Mouse (Mus musculus) forebrain, embryonic 10.5 days (tissue): ENCODE measurements around the gene Mecr. TPM values are rescaled to one million over a fixed set of nuclear protein-coding genes. Genes with fewer than 3 reads are reported as not detected.
A peak's percentile ranks its signal among the peaks of the same experiment; 100 is the strongest.

Experiments
- DNase-seq: peaks from one replicate; pipeline ENCODE4 v3.0.0-alpha.2; 2017; ENCODE audit warnings: low spot score; ENCODE audit errors: extremely low spot score
- H3K27ac ChIP-seq: fragments of 300-500 bp; sonication (generic); 2 replicates; pipeline ENCODE4 v1.5.1; 2016; ENCODE audit warnings: mild to moderate bottlenecking
- H3K27me3 ChIP-seq: fragments of 300-500 bp; sonication (generic); 2 replicates; pipeline ENCODE4 v1.6.1; 2016; ENCODE audit warnings: mild to moderate bottlenecking; ENCODE audit not compliant: poor library complexity, severe bottlenecking
- H3K36me3 ChIP-seq: fragments of 300-500 bp; sonication (generic); replicated peaks from 2 replicates; pipeline ENCODE4 v1.6.1; 2016; ENCODE audit warnings: mild to moderate bottlenecking, moderate library complexity
- H3K4me1 ChIP-seq: fragments of 300-500 bp; sonication (generic); 2 replicates; pipeline ENCODE4 v1.6.1; 2016
- H3K4me3 ChIP-seq: fragments of 300-500 bp; sonication (generic); 2 replicates; pipeline ENCODE4 v1.5.1; 2016; ENCODE audit warnings: mild to moderate bottlenecking, moderate library complexity
- H3K9me3 ChIP-seq: fragments of 300-500 bp; sonication (generic); 2 replicates; pipeline ENCODE4 v1.6.1; 2016; ENCODE audit warnings: mild to moderate bottlenecking, moderate library complexity
- WGBS: fragments of 180-500 bp; shearing (Covaris S2); methylation state at CpG from one replicate; pipeline ENCODE4 v1.1.7; 2016; 5-methylcytosine and 5-hydroxymethylcytosine counted together
- polyA plus RNA-seq: library from polyadenylated mRNA; unstranded; fragments of >200 nt; fragmentation: Nextera tagmentation; extraction: Ambion mirVana; gene quantifications from 2 replicates; pipeline ENCODE4 v1.2.1, GENCODE M21; 2016

Mecr gene
- polyA plus RNA-seq, 1 experiment from 2014 or later, result 60.2 TPM

DNA sequence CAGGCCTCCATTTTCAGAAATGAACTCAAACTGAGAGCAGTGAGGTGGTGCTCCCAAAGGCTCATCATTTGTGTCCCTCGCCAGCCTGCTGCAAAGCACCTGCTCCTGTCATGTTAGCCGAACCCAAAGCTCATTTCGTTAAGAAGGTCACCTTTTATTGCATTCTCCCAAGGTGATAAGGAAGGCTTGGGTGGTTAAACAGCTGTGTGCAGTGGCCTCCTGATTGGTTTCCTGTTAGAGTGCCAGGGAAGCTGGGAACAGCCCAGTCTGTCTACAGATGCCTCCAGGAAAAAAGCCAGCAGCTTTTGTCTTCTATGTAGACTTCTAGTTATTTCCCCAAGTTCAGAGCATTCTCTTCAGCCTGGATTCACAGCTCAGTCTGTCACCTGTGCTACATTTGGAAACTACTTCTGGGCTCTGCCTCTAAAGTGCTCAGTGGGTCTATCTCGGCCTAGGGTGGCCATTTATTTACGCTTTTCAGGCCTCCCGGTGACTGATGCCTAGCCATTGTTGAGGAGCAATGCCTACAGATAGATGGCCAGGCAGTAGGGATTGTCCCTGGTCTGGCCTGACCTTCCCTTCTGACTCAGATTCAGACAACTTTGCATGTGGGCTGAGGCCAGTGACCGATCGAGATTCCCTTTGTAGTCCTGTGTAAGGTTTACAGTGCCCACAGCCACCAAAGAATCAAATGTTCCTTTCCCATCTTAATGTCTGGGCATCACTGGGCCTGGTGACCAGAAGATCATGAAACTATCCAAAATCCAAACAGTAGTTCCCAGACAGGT lies 2.9 kb downstream of the Mecr start:
- Histone ChIP-seq H3K27ac (no peak overlapping the region), H3K4me1 (peaks cover 60% of the 10 kb centered on the region), H3K9me3 (no peaks in the 10 kb centered on the region), H3K4me3 (no peak overlapping the region), H3K27me3 (peaks cover 11% of the 10 kb centered on the region), H3K36me3 (peaks cover 19% of the 10 kb centered on the region)
- no peak for DNase-seq
- WGBS, result 88% methylated on average over 8 of the region's 8 CpGs

DNA sequence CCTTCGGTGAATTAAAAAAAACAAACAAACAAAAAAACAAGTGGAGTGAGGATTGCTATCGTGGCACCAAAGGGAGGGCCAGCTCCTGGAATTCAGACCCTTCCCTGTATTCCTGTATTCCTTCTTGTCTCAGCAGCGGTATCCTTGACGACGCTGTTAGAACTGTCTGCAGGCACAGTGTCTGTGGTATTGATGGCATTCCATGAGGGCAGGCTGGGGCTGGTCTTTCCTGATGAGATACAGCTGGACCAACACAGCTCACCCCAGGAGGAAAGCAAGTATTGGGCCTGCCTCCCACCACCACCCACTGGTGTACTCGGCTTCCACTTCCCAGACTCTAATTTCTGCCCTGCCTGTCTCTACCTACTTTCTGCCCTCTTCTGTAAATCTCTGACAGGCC lies 4.8 kb downstream of the Mecr start:
- no peak overlapping the region for H3K4me3 ChIP-seq
- no peak for DNase-seq
- peaks cover 19% of the 10 kb centered on the region for H3K36me3 ChIP-seq

DNA sequence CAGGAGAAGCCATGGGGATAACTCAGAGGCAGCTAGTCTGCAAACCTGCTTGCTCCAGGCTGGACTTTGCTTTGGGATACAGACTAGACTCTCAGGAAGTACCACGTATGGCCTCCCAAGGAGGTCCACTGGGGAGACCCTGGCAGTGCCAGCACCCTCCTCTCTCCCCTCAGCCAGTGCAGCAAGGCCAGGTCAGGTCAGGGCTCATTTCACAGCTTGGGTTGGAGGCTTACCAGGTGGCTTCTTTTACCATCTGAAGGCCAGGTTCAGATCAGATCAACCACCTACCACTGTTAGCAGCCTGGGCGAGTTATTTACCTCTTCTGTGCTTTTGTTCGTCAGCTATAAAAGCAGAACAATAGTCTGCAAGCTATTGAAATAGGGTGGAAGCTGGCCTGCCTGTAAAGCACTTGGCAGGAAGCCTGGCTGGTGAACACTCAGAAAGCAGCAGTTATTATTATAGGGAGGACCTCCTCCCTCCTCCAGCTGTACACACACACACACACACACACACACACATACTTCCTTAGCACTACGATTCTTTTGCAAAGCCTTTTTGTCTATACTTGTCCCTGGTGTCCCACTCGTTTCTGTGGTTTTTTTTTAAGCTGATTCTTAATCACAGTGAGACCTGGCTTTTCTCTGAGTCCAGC lies 6.8 kb downstream of the Mecr start:
- no peak for DNase-seq
- Histone ChIP-seq H3K4me1 (peaks cover 40% of the 10 kb centered on the region), H3K9me3 (no peaks in the 10 kb centered on the region), H3K4me3 (no peak overlapping the region), H3K27me3 (no peaks in the 10 kb centered on the region), H3K27ac (peak overlapping the region; percentile 54), H3K36me3 (peaks cover 19% of the 10 kb centered on the region)
- WGBS, result 57% methylated on average over 5 of the region's 5 CpGs

More for the DNA sequence above, 4.8 kb downstream of the Mecr start:
- no peaks in the 10 kb centered on the region for H3K27me3 ChIP-seq
- 76% methylated on average over 6 of the region's 6 CpGs for WGBS
- peaks cover 57% of the 10 kb centered on the region for H3K4me1 ChIP-seq
- H3K9me3 ChIP-seq, result no peaks in the 10 kb centered on the region
- H3K27ac ChIP-seq, result peak overlapping the region; percentile 44; the same call in 1 of the 2 replicates

DNA sequence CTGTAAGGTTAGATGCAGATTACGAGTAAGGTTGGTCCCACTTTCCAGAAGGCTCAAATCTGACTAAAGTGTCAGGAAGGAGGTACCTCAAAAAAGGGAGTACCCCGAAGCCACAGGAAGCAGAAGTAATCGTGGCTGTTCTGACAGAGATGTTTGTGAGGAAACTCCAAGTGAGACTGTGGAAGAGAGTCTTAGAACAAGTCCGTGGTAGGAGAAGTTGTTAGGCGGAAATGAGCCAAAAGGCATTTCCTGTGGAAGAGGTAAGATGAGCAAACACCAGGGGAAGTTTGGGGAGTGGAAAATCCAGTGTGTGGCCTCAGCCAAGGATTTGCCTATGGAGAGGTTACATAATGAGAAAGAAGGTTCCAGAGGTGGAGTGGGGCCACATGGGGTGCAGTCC lies 11.7 kb downstream of the Mecr start:
- no peak overlapping the region for H3K4me3 ChIP-seq
- H3K36me3 ChIP-seq, result peaks cover 30% of the 10 kb centered on the region
- H3K4me1 ChIP-seq, result peaks cover 14% of the 10 kb centered on the region
- no peak overlapping the region for H3K27ac ChIP-seq
- no peaks in the 10 kb centered on the region for H3K27me3 ChIP-seq
- no peaks in the 10 kb centered on the region for H3K9me3 ChIP-seq
- WGBS, result 88% methylated on average over 5 of the region's 5 CpGs
- DNase-seq, result no peak

DNA sequence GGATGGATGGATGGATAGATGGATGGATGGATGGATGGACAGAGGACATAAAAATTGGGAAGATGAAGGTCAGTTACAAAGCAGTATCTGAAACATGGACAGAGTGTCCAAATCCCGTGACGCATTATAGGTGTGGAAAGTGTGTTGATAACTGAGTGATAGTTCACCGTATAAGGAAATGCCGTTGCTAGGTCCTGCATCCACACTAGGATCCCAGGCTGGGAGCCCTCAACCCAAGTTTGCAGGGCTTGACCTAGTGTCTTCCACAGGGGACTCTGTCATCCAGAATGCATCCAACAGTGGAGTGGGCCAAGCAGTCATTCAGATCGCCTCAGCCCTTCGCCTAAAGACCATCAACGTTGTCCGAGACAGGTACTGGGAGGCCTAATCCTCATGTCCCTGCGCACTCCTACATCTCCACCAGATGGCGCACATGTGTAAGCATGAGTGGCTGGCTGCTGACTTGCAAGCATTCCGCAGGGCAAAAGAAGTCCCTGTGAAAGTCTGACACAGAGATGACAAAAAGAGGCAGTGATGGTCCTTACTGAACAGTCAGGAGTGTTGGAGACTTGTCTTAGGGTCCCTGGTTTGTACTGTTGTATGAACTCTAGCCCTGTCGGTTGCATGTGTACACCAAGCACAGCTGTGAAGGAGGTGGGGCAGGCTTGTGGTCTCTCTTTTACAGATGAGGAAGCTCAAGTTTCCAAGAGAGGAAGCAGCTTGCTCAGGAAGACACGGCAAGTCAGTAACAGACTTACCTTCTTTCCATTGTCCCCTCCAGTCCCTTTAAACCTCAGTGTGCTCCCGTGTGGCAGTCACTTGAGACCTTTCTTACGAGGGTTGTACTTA lies 17.4 kb downstream of the Mecr start:
- peak; percentile 71 for DNase-seq
- Histone ChIP-seq H3K9me3 (no peaks in the 10 kb centered on the region), H3K27ac (no peak overlapping the region), H3K4me1 (no peaks in the 10 kb centered on the region), H3K36me3 (peaks cover 82% of the 10 kb centered on the region), H3K4me3 (no peak overlapping the region), H3K27me3 (no peaks in the 10 kb centered on the region)
- WGBS, result 55% methylated on average over 15 of the region's 15 CpGs

DNA sequence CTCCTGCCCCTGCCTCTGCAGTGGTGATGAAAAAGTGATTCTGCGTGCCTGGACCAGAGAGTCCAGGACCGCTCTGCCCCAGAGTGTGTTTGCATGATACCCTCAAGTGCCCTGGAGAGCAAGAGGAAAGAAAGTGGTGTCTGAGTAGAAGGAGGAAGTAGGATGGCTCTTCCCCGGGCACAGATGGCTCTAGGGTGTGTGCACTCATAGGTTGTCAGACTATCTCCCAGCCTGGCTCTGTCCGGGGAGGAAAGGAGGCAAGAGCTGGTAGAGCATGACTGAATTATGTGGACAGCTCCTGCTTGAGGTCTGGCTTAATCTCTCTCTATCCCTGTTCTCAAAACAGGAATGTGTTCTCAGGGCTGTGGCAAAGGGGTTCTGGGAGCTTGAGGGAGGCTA lies 18.1 kb downstream of the Mecr start:
- no peak for DNase-seq
- Histone ChIP-seq H3K9me3 (no peaks in the 10 kb centered on the region), H3K36me3 (peaks cover 83% of the 10 kb centered on the region), H3K4me3 (no peak overlapping the region), H3K27ac (no peak overlapping the region), H3K4me1 (no peaks in the 10 kb centered on the region), H3K27me3 (no peaks in the 10 kb centered on the region)
- WGBS, result 89% methylated on average over 4 of the region's 4 CpGs

DNA sequence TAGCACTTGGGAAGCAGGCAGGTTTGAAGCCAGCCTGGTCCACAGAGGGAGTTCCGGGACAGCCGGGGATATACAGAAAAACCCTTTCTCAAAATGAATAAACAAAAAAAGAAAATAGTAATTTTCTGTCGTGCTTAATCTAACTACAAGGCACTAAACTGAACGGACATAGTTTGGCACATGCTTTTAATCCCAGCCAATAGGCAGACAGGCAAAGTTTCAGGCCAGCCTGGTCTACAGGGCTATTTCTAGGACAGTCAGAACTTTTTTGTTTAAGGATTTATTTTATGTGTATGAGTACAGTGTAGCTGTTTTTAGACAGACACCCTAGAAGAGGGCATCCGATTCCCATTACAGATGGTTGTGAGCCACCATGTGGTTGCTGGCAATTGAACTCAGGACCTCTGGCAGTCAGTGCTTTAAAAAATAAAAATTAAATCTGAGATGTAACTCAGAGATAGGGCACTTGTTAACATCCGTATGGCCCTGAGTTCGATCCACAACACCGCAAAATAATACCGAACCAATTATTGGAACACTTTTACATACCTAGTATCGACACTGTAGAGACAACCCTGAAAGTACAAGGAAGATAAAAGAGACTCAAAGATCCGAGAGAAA lies 29.5 kb downstream of the Mecr start:
- Histone ChIP-seq H3K4me1 (peaks cover 40% of the 10 kb centered on the region), H3K36me3 (peaks cover 25% of the 10 kb centered on the region), H3K27ac (peak overlapping the region; percentile 100), H3K4me3 (peak overlapping the region; percentile 96), H3K27me3 (no peaks in the 10 kb centered on the region), H3K9me3 (no peaks in the 10 kb centered on the region)
- no peak for DNase-seq
- 13% methylated on average over 11 of the region's 11 CpGs for WGBS

DNA sequence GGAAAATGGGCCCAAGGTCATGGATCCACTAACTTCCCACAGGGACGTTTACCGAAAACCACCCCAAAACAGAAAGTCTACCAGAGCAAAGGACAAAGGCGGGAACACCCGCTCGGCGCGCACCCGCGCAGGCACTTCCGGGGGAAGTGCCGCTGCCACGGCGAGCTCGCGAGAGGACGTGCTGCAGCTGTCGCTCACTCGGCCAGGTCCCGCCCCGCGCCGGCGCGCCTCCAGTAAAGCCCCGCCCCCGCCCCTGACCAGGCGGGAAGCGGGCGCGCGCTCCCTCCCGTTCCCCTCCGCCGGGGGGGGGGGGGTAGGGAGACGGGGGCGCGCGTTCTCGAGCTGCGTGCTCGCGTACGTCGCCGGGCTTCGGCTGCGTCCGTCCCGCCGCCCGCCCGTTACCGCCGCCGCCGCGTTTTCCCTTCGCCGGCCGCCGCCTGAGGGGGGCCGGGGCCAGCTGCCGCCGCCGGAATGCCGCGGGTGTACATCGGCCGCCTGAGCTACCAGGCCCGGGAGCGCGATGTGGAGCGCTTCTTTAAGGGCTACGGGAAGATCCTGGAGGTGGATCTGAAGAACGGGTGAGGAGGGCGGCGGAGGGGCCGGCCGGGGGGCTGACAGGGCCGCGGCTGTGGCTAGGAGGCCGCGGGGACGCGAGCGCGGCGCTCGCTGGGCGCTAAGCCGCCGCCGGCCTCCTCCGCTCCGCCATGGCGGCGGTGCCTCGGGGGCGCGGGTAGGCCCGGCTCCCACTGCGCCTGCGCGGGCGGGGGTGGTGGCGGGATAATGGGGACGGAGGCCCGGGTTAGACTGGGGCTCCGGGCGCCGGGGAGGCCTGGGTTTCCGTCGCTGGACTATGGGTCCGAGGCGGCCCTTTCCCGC lies 30.3 kb downstream of the Mecr start, which contains the start of gene Srsf4:
Gene Srsf4 (plus strand): TSS at position 325 of the 876 bp plus-strand sequence.
- under 1% methylated on average over 114 of the region's 116 CpGs for WGBS
- H3K27me3 ChIP-seq, result no peaks in the 10 kb centered on the region
- H3K36me3 ChIP-seq, result peaks cover 19% of the 10 kb centered on the region
- H3K27ac ChIP-seq, result peak within 1 kb of the TSS; percentile 100
- H3K9me3 ChIP-seq, result no peaks in the 10 kb centered on the region
- H3K4me3 ChIP-seq, result peak within 1 kb of the TSS; percentile 96
- H3K4me1 ChIP-seq, result peaks cover 48% of the 10 kb centered on the region
- DNase-seq, result peak; percentile 96

DNA sequence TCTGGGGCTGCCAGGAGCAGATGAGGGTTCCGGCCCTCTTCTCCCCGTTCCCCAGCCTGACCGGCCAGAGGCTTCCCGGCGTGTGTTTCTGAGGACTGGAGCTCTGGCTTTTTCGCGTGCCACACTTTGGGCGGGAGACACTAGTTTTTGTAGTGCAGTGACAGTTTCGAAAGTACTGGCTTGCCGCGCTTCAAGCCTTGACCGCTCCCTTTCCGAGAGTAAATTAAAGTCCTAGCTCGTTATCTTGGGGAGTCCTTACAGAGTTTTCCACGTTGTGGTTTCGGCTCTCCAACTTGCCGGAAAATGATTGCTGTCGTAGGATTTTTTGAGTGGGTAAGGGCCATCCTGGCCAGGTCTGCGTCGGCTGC lies 30.9 kb downstream of the Mecr start:
- DNase-seq, result no peak
- Histone ChIP-seq H3K9me3 (no peaks in the 10 kb centered on the region), H3K36me3 (peaks cover 17% of the 10 kb centered on the region), H3K4me1 (peaks cover 49% of the 10 kb centered on the region), H3K4me3 (peak overlapping the region; percentile 96), H3K27me3 (no peaks in the 10 kb centered on the region), H3K27ac (peak overlapping the region; percentile 100)
- under 1% methylated on average over 20 of the region's 20 CpGs for WGBS

DNA sequence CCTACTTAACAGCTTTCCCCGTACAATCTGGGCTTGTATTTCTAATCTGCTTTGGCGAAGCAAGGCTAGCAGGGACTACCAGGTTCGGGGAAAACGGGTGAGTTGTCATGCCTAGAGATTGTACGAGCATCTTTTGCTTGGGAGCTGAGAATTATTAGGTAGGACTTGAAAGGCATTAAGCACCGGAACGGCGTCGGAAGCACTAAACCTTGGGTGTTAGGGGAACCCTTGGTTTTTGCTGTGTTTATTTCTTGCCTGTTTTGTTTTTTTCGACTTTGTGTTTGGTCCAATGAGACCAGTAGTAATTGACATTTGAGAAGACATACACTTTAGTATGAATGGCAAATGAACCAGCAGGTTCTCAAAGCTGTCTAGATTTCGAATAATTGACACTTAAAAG lies 31.3 kb downstream of the Mecr start:
- Histone ChIP-seq H3K27me3 (no peaks in the 10 kb centered on the region), H3K9me3 (no peaks in the 10 kb centered on the region), H3K4me1 (peaks cover 52% of the 10 kb centered on the region), H3K4me3 (peak overlapping the region; percentile 96), H3K27ac (peak overlapping the region; percentile 100), H3K36me3 (peaks cover 17% of the 10 kb centered on the region)
- 5% methylated on average over 11 of the region's 11 CpGs for WGBS
- DNase-seq, result no peak

DNA sequence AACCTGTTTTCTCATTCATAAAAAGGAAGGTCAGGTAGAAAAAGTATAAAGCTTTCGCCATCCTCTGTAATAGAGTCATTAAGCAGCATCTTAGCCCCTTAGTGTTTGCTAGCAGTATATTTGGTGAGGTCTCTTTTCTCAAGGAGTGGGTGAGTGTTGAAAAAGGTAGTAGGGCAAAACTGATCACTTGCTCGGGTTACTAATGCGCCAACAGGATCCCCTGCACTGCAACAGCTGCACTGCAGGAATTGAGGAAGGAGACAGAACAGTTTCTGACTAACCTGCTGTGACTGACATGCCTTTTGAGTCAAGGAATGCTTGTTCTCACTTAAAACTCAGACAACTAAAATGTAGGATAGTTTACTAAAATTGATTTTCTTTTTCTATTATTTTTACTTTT lies 32.0 kb downstream of the Mecr start:
- peaks cover 55% of the 10 kb centered on the region for H3K4me1 ChIP-seq
- 48% methylated on average over 3 of the region's 3 CpGs for WGBS
- H3K27ac ChIP-seq, result 0 out of 2 replicates have a peak overlapping the region, but pooled peaks have one; percentile 100
- no peaks in the 10 kb centered on the region for H3K27me3 ChIP-seq
- H3K4me3 ChIP-seq, result peak overlapping the region; percentile 96
- no peaks in the 10 kb centered on the region for H3K9me3 ChIP-seq
- peaks cover 12% of the 10 kb centered on the region for H3K36me3 ChIP-seq
- no peak for DNase-seq
